Mouse (Mus musculus): ENCODE measurements around the gene Clic6. TPM values are rescaled to one million over a fixed set of nuclear protein-coding genes. Genes with fewer than 3 reads are reported as not detected.
A peak's percentile ranks its signal among the peaks of the same experiment; 100 is the strongest.
"Not testable (repeated sequence)": the region's sequence is repeated elsewhere in the genome, so short reads cannot be mapped to it uniquely, and the experiment has no call there.

Gene Clic6
- polyA plus RNA-seq, 2 experiments: 1.5 to 2.7 TPM

GRCm38 (mm10) chr16:92507573-92507972 lies 22.0 kb downstream of the Clic6 start:
- Histone ChIP-seq H3K27me3 (ENCODE audit: control insufficient read depth, insufficient read depth, low read length) (no peaks in the 10 kb centered on the region), H3K9me3 (ENCODE audit: control insufficient read depth, low read length) (no peaks in the 10 kb centered on the region), H3K9ac (ENCODE audit: low read depth, low read length, severe bottlenecking) (no peak overlapping the region), H3K4me2 (replicated peaks; ENCODE audit: low read depth, low read length, severe bottlenecking) (no peak overlapping the region), H3K36me3 (ENCODE audit: control insufficient read depth, insufficient read depth, low read length) (no peaks in the 10 kb centered on the region), H3K27ac (replicated peaks; ENCODE audit: low read depth, low read length) (no peak overlapping the region), H3K4me3 (replicated peaks; ENCODE audit: low read length) (no peak overlapping the region), H3K4me1 (ENCODE audit: control insufficient read depth, insufficient read depth, low read length) (no peaks in the 10 kb centered on the region; the same call in 1 of the 2 replicates)
- no peak for ATAC-seq (ENCODE audit: low FRiP score, low read depth)
- no peak for DNase-seq (ENCODE audit: low spot score)
- WGBS: 79% methylated on average over 4 of the region's 4 CpGs
- TF ChIP-seq POLR2A (IDR thresholded peaks at IDR 0.05; ENCODE audit: borderline replicate concordance, extremely low read depth, insufficient read depth, insufficient read length): no peak

- Histone ChIP-seq H3K9me3 (ENCODE audit: control insufficient read depth, low read length) (no peaks in the 10 kb centered on the region), H3K27me3 (ENCODE audit: control insufficient read depth, insufficient read depth, low read length) (no peaks in the 10 kb centered on the region), H3K27ac (replicated peaks; ENCODE audit: low read depth, low read length) (no peak overlapping the region), H3K4me3 (replicated peaks; ENCODE audit: low read length) (no peak overlapping the region), H3K4me1 (ENCODE audit: control insufficient read depth, insufficient read depth, low read length) (no peaks in the 10 kb centered on the region; the same call in 1 of the 2 replicates), H3K9ac (ENCODE audit: low read depth, low read length, severe bottlenecking) (no peak overlapping the region), H3K36me3 (ENCODE audit: control insufficient read depth, insufficient read depth, low read length) (no peaks in the 10 kb centered on the region), H3K4me2 (replicated peaks; ENCODE audit: low read depth, low read length, severe bottlenecking) (no peak overlapping the region)
- no peak for TF ChIP-seq POLR2A (IDR thresholded peaks at IDR 0.05; ENCODE audit: borderline replicate concordance, extremely low read depth, insufficient read depth, insufficient read length)
- 49% methylated on average over 13 of the region's 13 CpGs for WGBS
- ATAC-seq (ENCODE audit: low FRiP score, low read depth) (no peak), DNase-seq (ENCODE audit: low spot score) (peak; percentile 41)
These were observed 25.6 kb downstream of the Clic6 start for GRCm38 (mm10) chr16:92510835-92511772.

GRCm38 (mm10) chr16:92511773-92512391 lies 26.3 kb downstream of the Clic6 start:
- ATAC-seq (ENCODE audit: low FRiP score, low read depth) (no peak), DNase-seq (ENCODE audit: low spot score) (no peak)
- Histone ChIP-seq H3K9ac (ENCODE audit: low read depth, low read length, severe bottlenecking) (no peak overlapping the region), H3K27me3 (ENCODE audit: control insufficient read depth, insufficient read depth, low read length) (no peaks in the 10 kb centered on the region), H3K9me3 (ENCODE audit: control insufficient read depth, low read length) (no peaks in the 10 kb centered on the region), H3K4me1 (ENCODE audit: control insufficient read depth, insufficient read depth, low read length) (no peaks in the 10 kb centered on the region; the same call in 1 of the 2 replicates), H3K4me3 (replicated peaks; ENCODE audit: low read length) (no peak overlapping the region), H3K36me3 (ENCODE audit: control insufficient read depth, insufficient read depth, low read length) (no peaks in the 10 kb centered on the region), H3K27ac (replicated peaks; ENCODE audit: low read depth, low read length) (no peak overlapping the region), H3K4me2 (replicated peaks; ENCODE audit: low read depth, low read length, severe bottlenecking) (no peak overlapping the region)
- TF ChIP-seq POLR2A (IDR thresholded peaks at IDR 0.05; ENCODE audit: borderline replicate concordance, extremely low read depth, insufficient read depth, insufficient read length): no peak
- WGBS: 62% methylated on average over 5 of the region's 5 CpGs

GRCm38 (mm10) chr16:92514896-92515295 lies 29.4 kb downstream of the Clic6 start:
- not testable (repeated sequence) for H3K27me3 ChIP-seq (ENCODE audit: control insufficient read depth, insufficient read depth, low read length); H3K9ac ChIP-seq (ENCODE audit: low read depth, low read length, severe bottlenecking); H3K36me3 ChIP-seq (ENCODE audit: control insufficient read depth, insufficient read depth, low read length); H3K4me3 ChIP-seq (replicated peaks; ENCODE audit: low read length); H3K4me1 ChIP-seq (ENCODE audit: control insufficient read depth, insufficient read depth, low read length); ATAC-seq (ENCODE audit: low FRiP score, low read depth); H3K4me2 ChIP-seq (replicated peaks; ENCODE audit: low read depth, low read length, severe bottlenecking); DNase-seq (ENCODE audit: low spot score); H3K9me3 ChIP-seq (ENCODE audit: control insufficient read depth, low read length); H3K27ac ChIP-seq (replicated peaks; ENCODE audit: low read depth, low read length)
- 76% methylated on average over 8 of the region's 9 CpGs for WGBS

GRCm38 (mm10) chr16:92516139-92516538 lies 30.6 kb downstream of the Clic6 start:
- no peaks in the 10 kb centered on the region for H3K9me3 ChIP-seq (ENCODE audit: control insufficient read depth, low read length)
- H3K4me3 ChIP-seq (replicated peaks; ENCODE audit: low read length): no peak overlapping the region
- H3K36me3 ChIP-seq (ENCODE audit: control insufficient read depth, insufficient read depth, low read length): no peaks in the 10 kb centered on the region
- TF ChIP-seq POLR2A (IDR thresholded peaks at IDR 0.05; ENCODE audit: borderline replicate concordance, extremely low read depth, insufficient read depth, insufficient read length): no peak
- WGBS: 80% methylated on average over 9 of the region's 9 CpGs
- DNase-seq (ENCODE audit: low spot score): no peak
- H3K9ac ChIP-seq (ENCODE audit: low read depth, low read length, severe bottlenecking): no peak overlapping the region
- H3K27me3 ChIP-seq (ENCODE audit: control insufficient read depth, insufficient read depth, low read length): no peaks in the 10 kb centered on the region
- no peak overlapping the region for H3K27ac ChIP-seq (replicated peaks; ENCODE audit: low read depth, low read length)
- no peak overlapping the region for H3K4me2 ChIP-seq (replicated peaks; ENCODE audit: low read depth, low read length, severe bottlenecking)
- no peak for ATAC-seq (ENCODE audit: low FRiP score, low read depth)
- no peaks in the 10 kb centered on the region; the same call in 1 of the 2 replicates for H3K4me1 ChIP-seq (ENCODE audit: control insufficient read depth, insufficient read depth, low read length)

Data from limb, embryonic 14.5 days (tissue).